Mouse (Mus musculus) stomach, embryonic 15.5 days (tissue): ENCODE measurements around the gene Scn8a. TPM values are rescaled to one million over a fixed set of nuclear protein-coding genes. Genes with fewer than 3 reads are reported as not detected.

Source experiments
- ATAC-seq: fragments of 200-750 bp; cut with Nextera tagmentation; 2 replicates; pipeline ENCODE4 v1.8.0; 2017; ENCODE audit warnings: low read depth, moderate number of reproducible peaks, moderate TSS enrichment; ENCODE audit not compliant: insufficient read depth, low FRiP score
- H3K27ac ChIP-seq: fragments of 300-500 bp; sonication (generic); 2 replicates; pipeline ENCODE4 v1.5.1; 2015; ENCODE audit warnings: mild to moderate bottlenecking, inconsistent platforms
- H3K27me3 ChIP-seq: fragments of 300-500 bp; sonication (generic); replicated peaks from 2 replicates; pipeline ENCODE4 v1.6.1; 2015; ENCODE audit warnings: inconsistent platforms
- H3K36me3 ChIP-seq: fragments of 300-500 bp; sonication (generic); 2 replicates; pipeline ENCODE4 v1.6.1; 2015; ENCODE audit warnings: inconsistent platforms
- H3K4me1 ChIP-seq: fragments of 300-500 bp; sonication (generic); 2 replicates; pipeline ENCODE4 v1.6.1; 2015; ENCODE audit warnings: inconsistent platforms
- H3K4me2 ChIP-seq: fragments of 300-500 bp; sonication (generic); 2 replicates; pipeline ENCODE4 v1.6.1; 2015; ENCODE audit warnings: mild to moderate bottlenecking, inconsistent platforms
- H3K4me3 ChIP-seq: fragments of 300-500 bp; sonication (generic); replicated peaks from 2 replicates; pipeline ENCODE4 v1.5.1; 2015; ENCODE audit warnings: inconsistent platforms
- H3K9ac ChIP-seq: fragments of 300-500 bp; sonication (generic); 2 replicates; pipeline ENCODE4 v1.6.1; 2015; ENCODE audit warnings: inconsistent platforms
- H3K9me3 ChIP-seq: fragments of 300-500 bp; sonication (generic); 2 replicates; pipeline ENCODE4 v1.6.1; 2016; ENCODE audit warnings: inconsistent platforms
- WGBS: fragments of 180-500 bp; shearing (Covaris S2); methylation state at CpG from one replicate; pipeline ENCODE4 v1.1.7; 2015; 5-methylcytosine and 5-hydroxymethylcytosine counted together
- polyA plus RNA-seq: library from polyadenylated mRNA; unstranded; fragments of >200 nt; fragmentation: Nextera tagmentation; extraction: Ambion mirVana; gene quantifications from 2 replicates; pipeline ENCODE4 v1.2.1, GENCODE M21; 2015

Scn8a gene
- polyA plus RNA-seq, 1 experiment from 2014 or later = 2.2 TPM

GRCm38 (mm10) chr15:101092121-101092828, 222.6 kb downstream of the Scn8a start:
- WGBS = 41% methylated on average over 14 of the region's 14 CpGs
- Histone ChIP-seq H3K36me3 (no peaks in the 10 kb centered on the region), H3K9me3 (no peaks in the 10 kb centered on the region), H3K4me1 (peaks cover 9% of the 10 kb centered on the region; the same call in 1 of the 2 replicates), H3K4me2 (no peak overlapping the region), H3K27ac (no peak overlapping the region), H3K4me3 (no peak overlapping the region), H3K27me3 (no peaks in the 10 kb centered on the region), H3K9ac (no peak overlapping the region)
- no peak for ATAC-seq

DNA sequence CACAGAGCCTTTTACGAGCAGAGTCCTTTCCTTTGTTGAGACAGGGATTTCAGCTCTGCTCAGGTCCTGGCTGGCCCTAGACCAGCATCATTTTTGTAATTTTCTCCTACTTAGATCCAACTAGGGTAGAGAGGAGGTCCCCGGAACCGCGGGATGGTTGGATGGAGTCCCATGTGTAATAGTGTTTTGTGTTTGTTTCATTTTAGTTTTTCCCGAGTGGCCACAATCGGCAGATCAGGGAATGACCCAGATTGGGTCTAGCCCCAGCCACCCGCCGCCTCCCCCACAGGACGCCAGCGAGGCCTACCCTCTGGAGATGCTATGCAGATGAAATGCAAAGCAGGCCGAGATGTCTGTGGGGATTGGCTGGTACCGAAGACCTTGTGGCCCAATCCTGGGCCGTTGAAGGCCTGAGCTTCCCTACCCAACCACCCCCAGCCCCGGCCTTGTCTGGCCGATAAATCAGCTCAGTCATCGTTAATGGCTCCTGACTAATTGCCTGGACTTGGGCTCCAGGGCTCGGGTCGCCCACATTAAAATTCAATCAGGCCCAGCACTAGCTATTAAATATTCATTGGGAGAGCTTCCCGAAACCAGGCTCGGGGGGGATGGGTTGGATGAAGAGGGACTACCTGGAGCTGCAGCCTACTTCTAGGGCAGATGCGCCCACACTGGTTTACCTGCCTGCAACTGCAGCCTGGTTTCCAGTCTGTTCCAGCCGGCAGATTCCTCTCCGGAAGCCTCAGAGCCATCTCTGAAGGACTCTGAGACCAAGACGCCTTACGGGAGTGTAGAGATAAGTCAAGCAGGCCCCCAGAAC, 223.4 kb downstream of the Scn8a start:
- Histone ChIP-seq H3K36me3 (no peaks in the 10 kb centered on the region), H3K27me3 (no peaks in the 10 kb centered on the region), H3K4me2 (peak overlapping the region; percentile 17), H3K9ac (no peak overlapping the region), H3K4me1 (peaks cover 13% of the 10 kb centered on the region), H3K27ac (no peak overlapping the region), H3K9me3 (no peaks in the 10 kb centered on the region), H3K4me3 (no peak overlapping the region)
- 37% methylated on average over 25 of the region's 25 CpGs for WGBS
- no peak for ATAC-seq

DNA sequence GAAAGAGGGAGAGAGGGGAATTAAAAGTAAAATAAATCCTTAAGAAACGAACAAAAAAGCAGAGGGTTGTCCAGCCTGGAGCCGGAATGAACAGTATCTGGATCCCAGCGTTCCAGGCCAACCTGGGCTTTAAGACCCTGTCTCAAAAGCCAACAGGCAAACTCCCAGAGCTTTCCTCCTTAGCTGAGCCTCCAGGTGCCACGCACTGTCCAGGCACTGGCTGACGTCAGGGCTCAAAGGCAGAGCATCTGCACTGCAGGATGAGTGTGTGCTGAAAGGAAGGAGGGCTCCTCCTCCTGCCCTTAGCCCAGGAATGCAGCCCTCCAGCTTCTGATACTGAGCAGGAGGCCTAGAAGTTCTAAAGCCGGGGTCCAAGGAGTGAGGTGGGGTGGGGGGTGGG, 224.3 kb downstream of the Scn8a start:
- peaks cover 15% of the 10 kb centered on the region for H3K4me1 ChIP-seq
- WGBS = 56% methylated on average over 6 of the region's 6 CpGs
- no peak overlapping the region for H3K9ac ChIP-seq
- no peaks in the 10 kb centered on the region for H3K9me3 ChIP-seq
- no peaks in the 10 kb centered on the region for H3K36me3 ChIP-seq
- ATAC-seq = no peak
- H3K4me2 ChIP-seq = no peak overlapping the region
- H3K27ac ChIP-seq = no peak overlapping the region
- no peak overlapping the region for H3K4me3 ChIP-seq
- 0 out of 2 replicates have a peak, but pooled peaks cover 2% of the 10 kb centered on the region for H3K27me3 ChIP-seq

GRCm38 (mm10) chr15:101094979-101095378, 225.3 kb downstream of the Scn8a start:
- ATAC-seq = no peak
- no peak overlapping the region for H3K9ac ChIP-seq
- H3K36me3 ChIP-seq = no peaks in the 10 kb centered on the region
- H3K4me2 ChIP-seq = no peak overlapping the region
- H3K9me3 ChIP-seq = no peaks in the 10 kb centered on the region
- peaks cover 15% of the 10 kb centered on the region for H3K4me1 ChIP-seq
- no peak overlapping the region for H3K4me3 ChIP-seq
- H3K27ac ChIP-seq = no peak overlapping the region
- 0 out of 2 replicates have a peak, but pooled peaks cover 3% of the 10 kb centered on the region for H3K27me3 ChIP-seq
- 57% methylated on average over 9 of the region's 9 CpGs for WGBS

DNA sequence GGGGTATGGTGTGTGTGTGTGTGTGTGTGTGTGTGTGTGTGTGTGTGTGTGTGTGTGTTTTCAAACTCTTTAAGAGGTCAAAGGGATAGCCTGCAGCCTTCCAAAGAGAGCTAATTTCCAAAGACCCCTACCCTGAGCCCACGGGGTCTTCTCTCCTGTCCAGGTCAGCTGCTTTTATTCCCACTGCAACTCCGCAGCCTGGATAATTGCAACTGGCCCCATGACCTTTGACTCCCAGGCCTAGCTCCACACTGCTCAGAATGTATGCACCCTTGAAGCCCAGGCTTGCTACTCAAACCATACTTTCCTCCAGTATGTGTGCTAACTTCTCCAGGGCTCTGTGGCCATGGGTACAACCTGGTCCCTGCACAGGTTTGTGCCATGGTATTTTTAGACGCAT, 225.7 kb downstream of the Scn8a start:
- 64% methylated on average over 3 of the region's 3 CpGs for WGBS
- Histone ChIP-seq H3K4me2 (no peak overlapping the region), H3K27me3 (0 out of 2 replicates have a peak, but pooled peaks cover 3% of the 10 kb centered on the region), H3K4me3 (no peak overlapping the region), H3K27ac (no peak overlapping the region), H3K9me3 (no peaks in the 10 kb centered on the region), H3K9ac (no peak overlapping the region), H3K4me1 (peaks cover 15% of the 10 kb centered on the region), H3K36me3 (no peaks in the 10 kb centered on the region)
- no peak for ATAC-seq

Other genes with a start within 250 kb of the Scn8a start
- 37.8 and 41.9 TPM in 2 replicates for gene Smagp, start 232.9 kb upstream of the Scn8a start, polyA plus RNA-seq
- gene Bin2, start 200.3 kb upstream of the Scn8a start, polyA plus RNA-seq = 7.1 TPM in 2 replicates
- 273 and 329 TPM in 2 replicates for gene Cela1, start 181.9 kb upstream of the Scn8a start, polyA plus RNA-seq
- 4.0 and 4.4 TPM in 2 replicates for gene Galnt6, start 140.5 kb upstream of the Scn8a start, polyA plus RNA-seq
- 4.6 and 4.9 TPM in 2 replicates for gene Slc4a8, start 108.1 kb upstream of the Scn8a start, polyA plus RNA-seq
- not detected in 2 replicates for gene Gm47841, start 177.5 kb downstream of the Scn8a start, polyA plus RNA-seq
- 0.19 and 0.21 TPM in 2 replicates for gene Fignl2, start 208.7 kb downstream of the Scn8a start, polyA plus RNA-seq
- gene Ankrd33, start 245.9 kb downstream of the Scn8a start, polyA plus RNA-seq = not detected in 2 replicates